Mouse (Mus musculus) kidney, postnatal 0 days (tissue): ENCODE measurements around the gene Plcb1. TPM values are rescaled to one million over a fixed set of nuclear protein-coding genes. Genes with fewer than 3 reads are reported as not detected.

Experiments used
- ATAC-seq: fragments of 200-750 bp; cut with Nextera tagmentation; replicated peaks from 2 replicates; pipeline ENCODE4 v1.8.0; 2017; ENCODE audit warnings: low read depth, moderate number of reproducible peaks, moderate TSS enrichment, moderate library complexity; ENCODE audit not compliant: low FRiP score
- DNase-seq: peaks from one replicate; pipeline ENCODE4 v3.0.0-alpha.2; 2016; ENCODE audit warnings: low spot score
- H3K27ac ChIP-seq: fragments of 300-500 bp; sonication (generic); 2 replicates; pipeline ENCODE4 v1.5.1; 2014; ENCODE audit warnings: mild to moderate bottlenecking
- H3K27me3 ChIP-seq: fragments of 300-500 bp; sonication (generic); 2 replicates; pipeline ENCODE4 v1.6.1; 2014; ENCODE audit warnings: low read length, mixed read lengths; ENCODE audit not compliant: insufficient read depth
- H3K36me3 ChIP-seq: fragments of 300-500 bp; sonication (generic); 2 replicates; pipeline ENCODE4 v1.6.1; 2014; ENCODE audit warnings: low read length, mixed read lengths; ENCODE audit not compliant: insufficient read depth
- H3K4me1 ChIP-seq: fragments of 300-500 bp; sonication (generic); replicated peaks from 2 replicates; pipeline ENCODE4 v1.6.1; 2014; ENCODE audit warnings: antibody characterized with exemption, low read length, mixed read lengths; ENCODE audit not compliant: insufficient read depth
- H3K4me2 ChIP-seq: fragments of 300-500 bp; sonication (generic); 2 replicates; pipeline ENCODE4 v1.6.1; 2014; ENCODE audit warnings: mild to moderate bottlenecking, low read length, moderate library complexity, mixed read lengths
- H3K4me3 ChIP-seq: fragments of 300-500 bp; sonication (generic); replicated peaks from 2 replicates; pipeline ENCODE4 v1.5.1; 2014; ENCODE audit warnings: low read depth, low read length
- H3K9ac ChIP-seq: fragments of 300-500 bp; sonication (generic); 2 replicates; pipeline ENCODE4 v1.6.1; 2014; ENCODE audit warnings: low read depth, low read length
- H3K9me3 ChIP-seq: fragments of 300-500 bp; sonication (generic); replicated peaks from 2 replicates; pipeline ENCODE4 v1.6.1; 2016; ENCODE audit warnings: low read length, inconsistent platforms, mixed read lengths
- CTCF ChIP-seq: IDR thresholded peaks from 2 replicates; pipeline ENCODE4 v1.5.1; 2016; ENCODE audit warnings: antibody characterized with exemption, low read depth, mild to moderate bottlenecking, moderate library complexity
- WGBS: fragments of 180-500 bp; shearing (Covaris S2); extraction: QIAGEN DNeasy Blood & Tissue Kit; methylation state at CpG from one replicate; pipeline ENCODE4 v1.1.7; 2014; 5-methylcytosine and 5-hydroxymethylcytosine counted together
- polyA plus RNA-seq: library from polyadenylated mRNA; unstranded; fragments of >200 nt; fragmentation: Nextera tagmentation; extraction: Ambion mirVana; gene quantifications from 2 replicates; pipeline ENCODE4 v1.2.1, GENCODE M21; 2015

The Plcb1 gene
- polyA plus RNA-seq, 1 experiment from 2014 or later, result 20.8 TPM

DNA sequence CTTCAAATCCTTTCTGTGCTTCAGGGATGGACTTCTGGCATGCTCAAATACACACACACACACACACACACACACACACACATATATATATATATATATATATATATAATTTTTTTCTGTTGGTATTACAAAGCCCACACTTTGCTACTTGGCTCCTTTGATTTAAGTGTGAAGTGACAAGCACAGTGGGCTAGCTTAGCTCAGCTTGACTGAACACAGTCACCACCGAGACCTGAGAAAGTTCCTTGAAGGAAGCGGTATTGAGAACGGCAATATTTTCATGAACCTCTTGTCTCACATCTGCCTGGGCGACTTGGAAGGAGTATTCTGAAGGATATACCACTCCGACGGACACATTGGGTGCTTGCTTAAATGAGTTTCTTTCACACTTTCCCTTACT lies 81.5 kb downstream of the Plcb1 start:
- no peak for ATAC-seq
- no peak for DNase-seq
- WGBS, result 72% methylated on average over 6 of the region's 6 CpGs
- TF ChIP-seq CTCF, result no peak
- Histone ChIP-seq H3K9me3 (no peaks in the 10 kb centered on the region), H3K9ac (no peak overlapping the region), H3K4me3 (no peak overlapping the region), H3K27me3 (no peaks in the 10 kb centered on the region), H3K4me2 (no peak overlapping the region), H3K27ac (no peak overlapping the region), H3K4me1 (no peaks in the 10 kb centered on the region), H3K36me3 (no peaks in the 10 kb centered on the region)

DNA sequence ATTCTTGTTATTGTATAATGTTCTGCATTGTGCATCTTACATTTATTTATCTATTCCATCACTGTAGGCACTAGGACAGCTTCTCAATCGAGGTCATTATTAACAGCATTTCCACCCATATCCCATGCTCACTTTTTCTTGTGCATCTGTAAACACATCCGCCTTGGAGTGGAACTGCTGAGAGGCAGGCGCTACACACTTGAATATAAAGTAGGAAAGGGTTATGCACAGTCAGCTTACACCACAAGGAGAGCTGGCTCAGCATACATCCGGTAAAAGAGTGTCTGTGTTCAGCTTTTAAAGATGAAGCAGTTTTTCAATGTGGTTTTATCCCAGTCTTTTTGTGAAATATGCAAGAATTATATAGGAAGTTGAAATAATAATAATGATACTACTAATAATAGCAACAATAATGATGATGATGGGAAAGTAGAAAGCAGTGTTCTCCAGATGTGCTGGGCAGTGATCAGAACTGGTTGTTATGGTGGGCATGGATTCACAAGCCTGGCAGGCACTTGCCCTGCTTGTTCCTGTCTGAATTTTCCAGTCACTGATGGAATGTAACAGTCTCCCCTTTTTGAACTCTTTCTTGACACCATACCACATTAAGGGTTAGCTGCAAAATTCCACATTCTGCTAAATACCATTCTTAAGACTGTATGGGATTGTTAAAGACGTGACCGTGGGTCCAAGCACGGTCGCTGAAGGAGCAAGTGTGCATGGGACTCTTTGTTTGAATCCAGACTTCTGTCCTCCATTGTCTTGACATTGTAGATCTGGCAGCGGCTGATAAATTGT lies 86.0 kb downstream of the Plcb1 start:
- TF ChIP-seq CTCF, result no peak
- H3K4me1 ChIP-seq, result no peaks in the 10 kb centered on the region
- WGBS, result 67% methylated on average over 9 of the region's 9 CpGs
- H3K27me3 ChIP-seq, result no peaks in the 10 kb centered on the region
- no peak overlapping the region for H3K4me3 ChIP-seq
- ATAC-seq (no peak), DNase-seq (no peak)
- H3K36me3 ChIP-seq, result no peaks in the 10 kb centered on the region
- H3K4me2 ChIP-seq, result no peak overlapping the region
- H3K9ac ChIP-seq, result no peak overlapping the region
- H3K27ac ChIP-seq, result no peak overlapping the region
- H3K9me3 ChIP-seq, result no peaks in the 10 kb centered on the region

DNA sequence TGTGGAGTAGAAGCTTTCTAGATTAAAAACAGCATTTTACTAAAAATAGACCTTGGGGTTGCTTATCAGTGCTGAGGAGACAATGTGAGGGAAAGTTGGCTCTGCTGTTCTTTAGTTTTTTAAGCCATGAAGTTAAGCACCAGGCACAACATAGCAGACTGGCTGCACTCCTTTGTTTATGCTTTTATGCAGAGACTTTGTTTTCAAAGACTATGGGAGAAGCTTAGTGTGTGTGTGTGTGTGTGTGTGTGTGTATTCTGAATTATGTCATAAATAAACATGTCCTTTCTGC lies 86.6 kb downstream of the Plcb1 start:
- no peak for ATAC-seq

DNA sequence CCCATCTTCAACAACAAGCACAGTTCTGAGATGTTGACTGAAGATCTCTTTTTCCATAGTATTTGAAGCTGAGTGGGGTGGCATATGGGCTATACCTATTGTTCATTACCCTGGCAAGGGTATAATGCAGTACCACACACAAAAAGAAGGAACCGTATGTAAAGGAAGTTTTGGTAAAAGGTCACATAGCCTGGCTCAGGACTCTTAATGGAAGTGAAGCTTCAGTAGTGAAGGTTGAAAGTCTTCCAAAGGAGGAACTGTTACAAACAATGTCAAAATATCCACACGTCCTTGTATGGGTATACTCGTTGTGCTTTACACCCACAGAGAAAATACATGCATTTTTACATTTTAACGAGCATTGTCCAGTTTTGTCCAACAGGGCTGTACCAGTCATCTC lies 91.3 kb downstream of the Plcb1 start:
- Histone ChIP-seq H3K9me3 (no peaks in the 10 kb centered on the region), H3K4me2 (no peak overlapping the region), H3K27ac (no peak overlapping the region), H3K27me3 (no peaks in the 10 kb centered on the region), H3K9ac (no peak overlapping the region), H3K4me1 (no peaks in the 10 kb centered on the region), H3K36me3 (no peaks in the 10 kb centered on the region), H3K4me3 (no peak overlapping the region)
- no peak for TF ChIP-seq CTCF
- ATAC-seq (no peak), DNase-seq (no peak)
- WGBS, result 84% methylated on average over 4 of the region's 4 CpGs

More for the DNA sequence above, 86.6 kb downstream of the Plcb1 start:
- Histone ChIP-seq H3K9me3 (no peaks in the 10 kb centered on the region), H3K9ac (no peak overlapping the region), H3K4me2 (no peak overlapping the region), H3K4me3 (no peak overlapping the region), H3K27ac (no peak overlapping the region), H3K27me3 (no peaks in the 10 kb centered on the region), H3K36me3 (no peaks in the 10 kb centered on the region), H3K4me1 (no peaks in the 10 kb centered on the region)
- DNase-seq, result peak; percentile 46
- no peak for TF ChIP-seq CTCF

DNA sequence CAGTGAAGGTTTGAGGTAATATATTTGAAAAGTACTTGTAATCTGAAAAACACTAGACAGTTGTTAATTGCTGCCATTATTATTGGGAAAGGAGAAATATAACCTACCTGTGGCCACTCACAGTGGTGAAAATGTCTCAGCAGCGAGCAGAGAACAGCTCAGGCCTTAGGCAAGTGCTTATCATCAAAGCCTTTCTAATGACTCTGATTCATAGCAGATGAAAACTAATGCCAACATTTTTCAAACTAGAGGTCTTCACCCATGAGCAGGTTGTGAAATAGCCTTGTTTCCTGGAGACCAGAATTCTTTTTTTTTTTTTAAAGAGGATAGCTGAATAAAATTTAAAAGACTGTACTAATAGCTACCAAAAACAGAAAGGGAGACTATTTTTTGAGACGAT lies 105.3 kb downstream of the Plcb1 start:
- H3K36me3 ChIP-seq, result no peaks in the 10 kb centered on the region
- no peak for ATAC-seq
- H3K9me3 ChIP-seq, result no peaks in the 10 kb centered on the region
- no peak for TF ChIP-seq CTCF
- H3K27ac ChIP-seq, result no peak overlapping the region
- 67% methylated on average over 2 of the region's 2 CpGs for WGBS
- no peak for DNase-seq
- no peak overlapping the region for H3K9ac ChIP-seq
- no peaks in the 10 kb centered on the region for H3K4me1 ChIP-seq
- H3K27me3 ChIP-seq, result no peaks in the 10 kb centered on the region
- H3K4me2 ChIP-seq, result no peak overlapping the region
- no peak overlapping the region for H3K4me3 ChIP-seq

DNA sequence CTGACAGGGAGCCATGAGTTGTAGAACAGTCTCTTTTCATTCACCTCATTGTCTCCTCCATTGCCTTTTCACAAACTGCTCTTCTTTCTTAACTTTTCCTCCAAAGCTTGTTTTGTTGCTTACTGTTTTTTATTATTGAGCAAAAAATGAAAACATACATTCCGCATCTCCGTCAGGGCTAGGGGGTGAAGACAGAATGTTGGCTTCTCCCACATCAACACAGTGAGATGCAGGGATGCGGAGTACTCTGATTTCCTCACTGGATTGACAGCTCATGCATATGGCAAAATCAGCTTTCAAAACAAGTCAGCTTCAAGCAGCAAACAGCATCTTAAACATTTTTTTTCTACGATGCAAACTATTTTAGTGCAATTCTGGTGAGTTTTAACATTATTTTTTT lies 108.9 kb downstream of the Plcb1 start:
- Histone ChIP-seq H3K4me2 (no peak overlapping the region), H3K27ac (no peak overlapping the region), H3K36me3 (no peaks in the 10 kb centered on the region), H3K4me3 (no peak overlapping the region), H3K27me3 (no peaks in the 10 kb centered on the region), H3K4me1 (no peaks in the 10 kb centered on the region), H3K9me3 (no peaks in the 10 kb centered on the region), H3K9ac (no peak overlapping the region)
- TF ChIP-seq CTCF, result no peak
- DNase-seq (no peak), ATAC-seq (no peak)
- WGBS, result 92% methylated on average over 4 of the region's 4 CpGs

DNA sequence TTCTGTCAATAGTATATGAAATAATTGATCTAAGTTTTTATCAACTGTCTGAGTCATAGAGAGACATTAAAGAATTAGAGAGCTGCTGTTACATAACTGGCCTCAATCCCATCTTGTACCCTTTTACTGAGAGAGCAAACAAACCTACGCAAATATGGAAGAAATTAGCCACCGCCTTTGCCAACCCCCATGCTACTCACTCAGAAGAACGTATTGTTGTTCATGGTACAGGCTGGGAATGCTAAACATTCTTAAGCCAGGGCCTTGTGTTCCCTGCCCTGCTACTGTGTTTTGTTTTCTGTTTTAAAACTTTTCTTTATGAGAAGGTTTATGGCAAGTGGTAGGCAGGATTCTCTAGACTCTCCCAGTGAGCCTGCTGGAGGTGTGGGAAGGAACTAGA lies 110.3 kb downstream of the Plcb1 start:
- no peaks in the 10 kb centered on the region for H3K36me3 ChIP-seq
- H3K9ac ChIP-seq, result no peak overlapping the region
- 92% methylated on average over 3 of the region's 3 CpGs for WGBS
- H3K27ac ChIP-seq, result no peak overlapping the region
- DNase-seq (no peak), ATAC-seq (no peak)
- no peak for TF ChIP-seq CTCF
- H3K4me3 ChIP-seq, result no peak overlapping the region
- no peaks in the 10 kb centered on the region for H3K4me1 ChIP-seq
- H3K9me3 ChIP-seq, result no peaks in the 10 kb centered on the region
- H3K27me3 ChIP-seq, result no peaks in the 10 kb centered on the region
- no peak overlapping the region for H3K4me2 ChIP-seq
